Mouse (Mus musculus) heart, embryonic 12.5 days (tissue): ENCODE measurements around the gene Ubd. TPM values are rescaled to one million over a fixed set of nuclear protein-coding genes. Genes with fewer than 3 reads are reported as not detected.
A peak's percentile ranks its signal among the peaks of the same experiment; 100 is the strongest.
"Not testable (repeated sequence)": the region's sequence is repeated elsewhere in the genome, so short reads cannot be mapped to it uniquely, and the experiment has no call there.

ENCODE experiments used
- ATAC-seq: fragments of 200-750 bp; cut with Nextera tagmentation; 2 replicates; pipeline ENCODE4 v1.8.0; 2017; ENCODE audit warnings: moderate TSS enrichment, moderate library complexity; ENCODE audit not compliant: insufficient number of reproducible peaks, low FRiP score
- H3K27ac ChIP-seq: fragments of 300-500 bp; sonication (generic); 2 replicates; pipeline ENCODE4 v1.5.1; 2016; ENCODE audit warnings: mild to moderate bottlenecking, moderate library complexity; ENCODE audit not compliant: poor library complexity, severe bottlenecking
- H3K27me3 ChIP-seq: fragments of 300-500 bp; sonication (generic); replicated peaks from 2 replicates; pipeline ENCODE4 v1.6.1; 2016; ENCODE audit warnings: mild to moderate bottlenecking, moderate library complexity
- H3K36me3 ChIP-seq: fragments of 300-500 bp; sonication (generic); 2 replicates; pipeline ENCODE4 v1.6.1; 2016; ENCODE audit warnings: mild to moderate bottlenecking, moderate library complexity
- H3K4me1 ChIP-seq: fragments of 300-500 bp; sonication (generic); replicated peaks from 2 replicates; pipeline ENCODE4 v1.6.1; 2016; ENCODE audit warnings: mild to moderate bottlenecking
- H3K4me2 ChIP-seq: fragments of 300-500 bp; sonication (generic); 2 replicates; pipeline ENCODE4 v1.6.1; 2016; ENCODE audit warnings: mild to moderate bottlenecking, moderate library complexity
- H3K4me3 ChIP-seq: fragments of 300-500 bp; sonication (generic); 2 replicates; pipeline ENCODE4 v1.5.1; 2016; ENCODE audit warnings: mild to moderate bottlenecking
- H3K9ac ChIP-seq: fragments of 300-500 bp; sonication (generic); 2 replicates; pipeline ENCODE4 v1.6.1; 2016; ENCODE audit warnings: mild to moderate bottlenecking, moderate library complexity
- H3K9me3 ChIP-seq: fragments of 300-500 bp; sonication (generic); replicated peaks from 2 replicates; pipeline ENCODE4 v1.6.1; 2016; ENCODE audit warnings: mild to moderate bottlenecking, moderate library complexity
- WGBS: fragments of 180-500 bp; shearing (Covaris S2); methylation state at CpG from one replicate; pipeline ENCODE4 v1.1.7; 2016; 5-methylcytosine and 5-hydroxymethylcytosine counted together
- polyA plus RNA-seq: library from polyadenylated mRNA; unstranded; fragments of >200 nt; fragmentation: Nextera tagmentation; extraction: Ambion mirVana; gene quantifications from 2 replicates; pipeline ENCODE4 v1.2.1, GENCODE M21; 2016

Ubd gene
- polyA plus RNA-seq, 1 experiment from 2014 or later: not detected

GRCm38 (mm10) chr17:37210884-37211768 is 17.4 kb downstream of the Ubd start:
- WGBS: 14% methylated on average over 40 of the region's 40 CpGs
- peak overlapping the region; percentile 30 for H3K4me3 ChIP-seq
- peaks cover 6% of the 10 kb centered on the region for H3K4me1 ChIP-seq
- no peak overlapping the region for H3K9ac ChIP-seq
- peaks cover 34% of the 10 kb centered on the region for H3K27me3 ChIP-seq
- H3K36me3 ChIP-seq: no peaks in the 10 kb centered on the region
- ATAC-seq: no peak
- no peaks in the 10 kb centered on the region for H3K9me3 ChIP-seq
- H3K4me2 ChIP-seq: peak overlapping the region; percentile 63
- H3K27ac ChIP-seq: no peak overlapping the region

DNA sequence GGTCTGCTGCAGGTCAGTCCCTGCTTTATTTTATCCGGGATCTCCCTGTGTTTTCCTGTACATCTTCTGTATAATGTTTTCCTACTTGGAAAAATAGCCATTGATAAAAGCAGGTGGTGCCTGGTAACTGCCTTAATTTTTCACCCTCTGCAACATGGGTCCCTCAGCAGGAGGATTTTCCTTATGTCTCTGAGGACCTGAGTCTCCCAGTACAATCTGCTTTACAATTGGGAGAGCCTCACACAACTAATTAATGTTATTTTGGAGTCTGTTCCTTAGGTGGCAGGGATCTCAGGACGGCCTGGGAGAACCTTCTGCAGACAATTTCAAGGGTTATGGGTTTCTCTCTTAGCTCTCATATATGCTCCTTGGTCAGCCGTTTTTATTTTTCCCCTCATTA is 19.3 kb downstream of the Ubd start, which contains the start of gene Olfr95:
TSS of gene Olfr95 (minus strand) at position 101 of the 400 bp plus-strand sequence.
- Histone ChIP-seq H3K27me3 (peaks cover 34% of the 10 kb centered on the region), H3K9ac (no peak within 1 kb of the TSS), H3K4me2 (no peak within 1 kb of the TSS), H3K27ac (no peak within 1 kb of the TSS), H3K9me3 (peaks cover 4% of the 10 kb centered on the region; the same call in 1 of the 2 replicates), H3K4me3 (no peak within 1 kb of the TSS), H3K4me1 (peaks cover 6% of the 10 kb centered on the region), H3K36me3 (no peaks in the 10 kb centered on the region)
- ATAC-seq: no peak
- 70% methylated on average over 3 of the region's 3 CpGs for WGBS

GRCm38 (mm10) chr17:37218486-37218885 is 24.8 kb downstream of the Ubd start:
- H3K27me3 ChIP-seq: 0 out of 2 replicates have a peak, but pooled peaks cover 3% of the 10 kb centered on the region
- no peak overlapping the region for H3K4me3 ChIP-seq
- no peak overlapping the region for H3K4me2 ChIP-seq
- no peak for ATAC-seq
- peaks cover 4% of the 10 kb centered on the region; the same call in 1 of the 2 replicates for H3K9me3 ChIP-seq
- H3K4me1 ChIP-seq: no peaks in the 10 kb centered on the region
- 73% methylated on average over 3 of the region's 3 CpGs for WGBS
- H3K36me3 ChIP-seq: no peaks in the 10 kb centered on the region
- no peak overlapping the region for H3K9ac ChIP-seq
- H3K27ac ChIP-seq: no peak overlapping the region

DNA sequence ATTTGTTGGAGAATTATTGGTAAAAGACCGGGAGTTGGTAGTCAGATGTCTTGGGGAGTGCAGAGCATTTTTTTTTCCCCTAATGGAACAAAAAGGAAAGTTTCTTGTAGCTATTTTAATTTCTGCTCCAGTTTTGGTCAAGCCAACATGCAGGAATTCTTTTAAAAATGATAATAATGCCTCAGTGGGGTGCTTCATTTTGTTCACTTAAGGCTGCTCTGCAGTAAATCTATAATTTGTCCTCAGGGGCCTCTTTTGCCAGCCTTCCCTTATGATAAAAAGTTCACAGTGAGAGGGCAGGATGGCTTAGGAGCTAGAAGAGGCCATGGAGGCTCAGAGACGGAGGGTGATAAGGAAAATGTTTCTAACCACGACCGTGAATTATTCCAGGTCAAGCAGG is 26.2 kb downstream of the Ubd start, which contains the start of gene Olfr96:
TSS of gene Olfr96 (plus strand) at position 301 of the 400 bp plus-strand sequence.
- no peak within 1 kb of the TSS for H3K4me2 ChIP-seq
- no peak for ATAC-seq

DNA sequence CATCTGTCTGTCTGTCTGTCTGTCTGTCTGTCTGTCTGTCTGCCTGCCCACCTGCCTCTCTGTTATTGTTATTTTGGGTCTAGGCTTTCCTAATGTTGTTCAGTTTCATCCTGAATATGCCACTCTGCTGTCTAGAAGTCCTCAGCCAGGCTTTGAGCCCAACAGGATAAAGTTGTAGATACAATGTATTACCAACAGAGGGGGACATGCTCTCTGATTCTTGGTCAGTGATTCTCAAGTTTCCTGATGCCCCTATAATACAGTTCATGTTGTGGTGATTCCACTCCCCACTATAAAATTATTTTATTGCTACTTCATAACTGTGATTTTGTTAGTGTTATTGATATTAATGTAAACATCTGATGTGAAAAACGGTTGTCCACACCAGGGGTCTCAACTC is 28.2 kb downstream of the Ubd start:
- Histone ChIP-seq H3K9me3 (peaks cover under 1% of the 10 kb centered on the region; the same call in 1 of the 2 replicates), H3K4me1 (no peaks in the 10 kb centered on the region), H3K4me3 (no peak overlapping the region), H3K4me2 (no peak overlapping the region), H3K36me3 (no peaks in the 10 kb centered on the region), H3K27ac (no peak overlapping the region), H3K9ac (no peak overlapping the region), H3K27me3 (0 out of 2 replicates have a peak, but pooled peaks cover 3% of the 10 kb centered on the region)
- no peak for ATAC-seq
- WGBS: 14% methylated on average over 1 of the region's 1 CpGs

More for the DNA sequence above, 26.2 kb downstream of the Ubd start, which contains the start of gene Olfr96:
- Histone ChIP-seq H3K27ac (no peak within 1 kb of the TSS), H3K36me3 (no peaks in the 10 kb centered on the region), H3K4me1 (no peaks in the 10 kb centered on the region), H3K9ac (no peak within 1 kb of the TSS), H3K9me3 (peaks cover 4% of the 10 kb centered on the region; the same call in 1 of the 2 replicates), H3K4me3 (no peak within 1 kb of the TSS), H3K27me3 (0 out of 2 replicates have a peak, but pooled peaks cover 3% of the 10 kb centered on the region)
- WGBS: 47% methylated on average over 4 of the region's 4 CpGs

DNA sequence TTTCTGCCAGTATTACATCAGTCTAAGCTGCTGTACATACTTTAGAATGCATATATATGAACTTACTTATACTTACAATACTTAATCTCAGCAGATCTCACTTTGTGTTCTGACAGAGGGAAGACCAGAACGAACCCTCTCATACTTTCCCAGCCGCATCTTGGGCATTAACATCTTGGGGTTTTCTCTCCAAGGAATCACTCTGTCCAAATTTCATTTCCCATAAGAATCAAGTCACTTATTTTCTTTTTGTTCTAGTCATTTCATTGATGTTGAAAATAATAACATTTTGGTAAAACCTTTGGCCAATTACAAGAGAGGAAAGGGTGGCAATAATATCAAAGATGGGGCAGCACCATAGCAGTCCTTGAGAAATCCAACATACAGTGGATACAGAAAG is 43.5 kb downstream of the Ubd start, which contains the start of gene Olfr97:
TSS of gene Olfr97 (minus strand) at position 101 of the 400 bp plus-strand sequence.
- H3K4me2 ChIP-seq, H3K9ac ChIP-seq, H3K4me3 ChIP-seq, ATAC-seq, H3K27ac ChIP-seq, H3K4me1 ChIP-seq, H3K27me3 ChIP-seq, H3K9me3 ChIP-seq, H3K36me3 ChIP-seq: not testable (repeated sequence)
- 89% methylated on average over 2 of the region's 2 CpGs for WGBS

GRCm38 (mm10) chr17:37242198-37242597 is 48.5 kb downstream of the Ubd start:
- WGBS: 50% methylated on average over 3 of the region's 3 CpGs

More at GRCm38 (mm10) chr17:37242198-37242597, 48.5 kb downstream of the Ubd start:
- Histone ChIP-seq H3K36me3 (no peaks in the 10 kb centered on the region), H3K4me2 (no peak overlapping the region), H3K9me3 (peaks cover 7% of the 10 kb centered on the region; the same call in 1 of the 2 replicates), H3K4me1 (no peaks in the 10 kb centered on the region), H3K4me3 (no peak overlapping the region), H3K9ac (no peak overlapping the region), H3K27ac (no peak overlapping the region), H3K27me3 (no peaks in the 10 kb centered on the region)
- no peak for ATAC-seq

Other genes starting within 250 kb of the Ubd start
- 83.2 and 83.8 TPM in 2 replicates for gene Ppp1r11, start 242.2 kb upstream of the Ubd start, polyA plus RNA-seq
- 37.5 and 40.3 TPM in 2 replicates for gene Znrd1, start 235.3 kb upstream of the Ubd start, polyA plus RNA-seq
- gene Znrd1as, start 235.3 kb upstream of the Ubd start, polyA plus RNA-seq: 6.4 and 6.7 TPM in 2 replicates
- gene 2410137M14Rik, start 212.7 kb upstream of the Ubd start, polyA plus RNA-seq: 0.20 TPM in 1 of 2 replicates, not detected in the other
- 0.31 and 0.36 TPM in 2 replicates for gene H2-M5, start 204.4 kb upstream of the Ubd start, polyA plus RNA-seq
- gene Zfp57, start 192.7 kb upstream of the Ubd start, polyA plus RNA-seq: 60.0 and 64.4 TPM in 2 replicates
- gene Mog, start 170.5 kb upstream of the Ubd start, polyA plus RNA-seq: 0.10 TPM in 1 of 2 replicates, not detected in the other
- gene Gabbr1, start 147.9 kb upstream of the Ubd start, polyA plus RNA-seq: 8.3 and 8.6 TPM in 2 replicates
- 0.08 TPM in 1 of 2 replicates, not detected in the other for gene Olfr90, start 105.4 kb upstream of the Ubd start, polyA plus RNA-seq
- 0.05 TPM in 1 of 2 replicates, not detected in the other for gene Olfr91, start 95.6 kb upstream of the Ubd start, polyA plus RNA-seq
- not detected in 2 replicates for gene Olfr92, start 73.8 kb upstream of the Ubd start, polyA plus RNA-seq
- not detected in 2 replicates for gene Olfr93, start 32.4 kb upstream of the Ubd start, polyA plus RNA-seq
- gene Olfr94, start 7.1 kb downstream of the Ubd start, polyA plus RNA-seq: not detected in 2 replicates
- gene Olfr95, start 19.2 kb downstream of the Ubd start, polyA plus RNA-seq: not detected in 2 replicates
- not detected in 2 replicates for gene Olfr96, start 26.3 kb downstream of the Ubd start, polyA plus RNA-seq
- gene Olfr97, start 43.4 kb downstream of the Ubd start, polyA plus RNA-seq: not detected in 2 replicates
- gene Olfr98, start 69.9 kb downstream of the Ubd start, polyA plus RNA-seq: not detected in 2 replicates
- 0.57 and 0.74 TPM in 2 replicates for gene H2-M3, start 76.3 kb downstream of the Ubd start, polyA plus RNA-seq
- not detected in 2 replicates for gene Olfr99, start 89.6 kb downstream of the Ubd start, polyA plus RNA-seq
- not detected in 2 replicates for gene Olfr101, start 110.4 kb downstream of the Ubd start, polyA plus RNA-seq
- gene Olfr102, start 123.2 kb downstream of the Ubd start, polyA plus RNA-seq: not detected in 2 replicates
- gene Olfr103, start 145.8 kb downstream of the Ubd start, polyA plus RNA-seq: not detected in 2 replicates
- not detected in 2 replicates for gene Olfr104-ps, start 165.7 kb downstream of the Ubd start, polyA plus RNA-seq
- gene Olfr105-ps, start 185.1 kb downstream of the Ubd start, polyA plus RNA-seq: not detected in 2 replicates
- gene Olfr106-ps, start 196.5 kb downstream of the Ubd start, polyA plus RNA-seq: not detected in 2 replicates
- not detected in 2 replicates for gene Olfr107, start 205.3 kb downstream of the Ubd start, polyA plus RNA-seq